Mouse (Mus musculus) T-cell, adult 66 days (primary cell): ENCODE measurements around the gene Tmprss6. TPM values are rescaled to one million over a fixed set of nuclear protein-coding genes. Genes with fewer than 3 reads are reported as not detected.

ENCODE experiments used
- total RNA-seq, 2 experiments: library from RNA; stranded (reverse); gene quantifications; 3 replicates in 1 of 2; 4 replicates in 1 of 2; pipeline ENCODE4 v1.2.4; 2023

The Tmprss6 gene
- not detected for total RNA-seq

GRCm38 (mm10) chr15:78468379-78468937, at the start of gene Tmprss6:
TSS of gene Tmprss6 (minus strand) at chr15:78468634.

GRCm38 (mm10) chr15:78494968-78495406, 26.6 kb upstream of the Tmprss6 start, which contains the start of gene Il2rb:
TSS of gene Il2rb (minus strand) at chr15:78495271.

GRCm38 (mm10) chr15:78428391-78429138, 39.9 kb downstream of the Tmprss6 start, which contains the start of gene Kctd17:
TSS of gene Kctd17 (plus strand) at chr15:78428564.

GRCm38 (mm10) chr15:78406293-78406934, 62.0 kb downstream of the Tmprss6 start, which contains the start of gene Mpst:
TSS of gene Mpst (plus strand) at chr15:78406416.

GRCm38 (mm10) chr15:78405517-78406211, 62.8 kb downstream of the Tmprss6 start, which contains the start of gene Tst:
TSS of gene Tst (minus strand) at chr15:78405907.

GRCm38 (mm10) chr15:78395478-78395962, 72.9 kb downstream of the Tmprss6 start, which contains the start of gene Tex33:
TSS of gene Tex33 (minus strand) at chr15:78395912.

Other genes with a start within 250 kb of the Tmprss6 start
- gene Ncf4, start 223.8 kb downstream of the Tmprss6 start, total RNA-seq = 10 to 100 TPM; 41.7 to 59.7 TPM
- 1 to 10 TPM in 1 of 2 experiments, under 1 TPM in 1; 0.86 to 2.4 TPM for gene Csf2rb2, start 162.9 kb downstream of the Tmprss6 start, total RNA-seq
- gene Csf2rb, start 142.9 kb downstream of the Tmprss6 start, total RNA-seq = 1 to 10 TPM; 2.5 to 5.4 TPM
- not detected for gene Tex33, start 72.7 kb downstream of the Tmprss6 start, total RNA-seq
- gene Tst, start 62.7 kb downstream of the Tmprss6 start, total RNA-seq = 1 to 10 TPM in 1 of 2 experiments, under 1 TPM in 1; 0.86 to 1.4 TPM
- 10 to 100 TPM; 19.1 to 22.3 TPM for gene Mpst, start 62.2 kb downstream of the Tmprss6 start, total RNA-seq
- gene Kctd17, start 40.1 kb downstream of the Tmprss6 start, total RNA-seq = 10 to 100 TPM in 1 of 2 experiments, 1 to 10 TPM in 1; 8.6 to 14.5 TPM
- 100 to 1,000 TPM; 162 to 252 TPM for gene Il2rb, start 26.6 kb upstream of the Tmprss6 start, total RNA-seq
- gene C1qtnf6, start 62.8 kb upstream of the Tmprss6 start, total RNA-seq = 1 to 10 TPM; 1.3 to 2.0 TPM
- gene Sstr3, start 76.1 kb upstream of the Tmprss6 start, total RNA-seq = not detected
- gene Rac2, start 104.1 kb upstream of the Tmprss6 start, total RNA-seq = 100 to 1,000 TPM; 957 to 992 TPM
- gene Cyth4, start 128.4 kb upstream of the Tmprss6 start, total RNA-seq = 100 to 1,000 TPM; 177 to 202 TPM